Comparison of ENCODE assay signal across 3 mouse cellular contexts in genomic region chr7:10757551-10757950, GRCm38 (mm10).
DNase-seq lines count a peak whose midpoint lies in the region.

No protein-coding gene starts in this region.

- DNase-seq in ES-CJ7 (ENCODE audit: low read depth, low spot score) (peak; percentile 53), R1 (ENCODE audit: low read depth, low spot score) (peak; percentile 83), ZHBTc4 (ENCODE audit: low read depth, low spot score) (peak; percentile 73)
